Mouse (Mus musculus) heart, postnatal 14 days (tissue): ENCODE measurements at regions not wholly inside any gene's neighbourhood (a gene's known extent, or its start where the extent isn't known, plus 50 kb on each side); places are given as distances from the start of the nearest gene placed in this dataset.
"Not testable (repeated sequence)": the region's sequence is repeated elsewhere in the genome, so short reads cannot be mapped to it uniquely, and the experiment has no call there.

Experiments
- DNase-seq, 2 experiments: peaks; one replicate each; pipeline ENCODE4 v3.0.0; 2021 to 2022
- intact Hi-C: fragments of 180-260 bp; cut with DNase I; formaldehyde crosslinking; loops from one replicate; pipeline ENCODE4 v1.15.1; 2025

GRCm38 (mm10) chr8:103577147-103577546 lies 524.3 kb upstream of the Cdh5 start:
- DNase-seq: no peak
- intact Hi-C loops: no loop called here

- intact Hi-C loops: no loop called here
- no peak for DNase-seq
Observed at GRCm38 (mm10) chr8:103578006-103578405, 523.4 kb upstream of the Cdh5 start.

- DNase-seq: no peak
- intact Hi-C loops: no loop called here
Observed at GRCm38 (mm10) chr8:103608291-103608690, 493.1 kb upstream of the Cdh5 start.

GRCm38 (mm10) chr8:103623781-103624434 lies 477.5 kb upstream of the Cdh5 start:
- DNase-seq: no peak
- intact Hi-C loops: no loop called here

- intact Hi-C loops: no loop called here
- no peak for DNase-seq
Observed at GRCm38 (mm10) chr8:103625166-103625890, 476.1 kb upstream of the Cdh5 start.

GRCm38 (mm10) chr8:103626446-103626845 lies 475.0 kb upstream of the Cdh5 start:
- intact Hi-C loops: no loop called here

GRCm38 (mm10) chr8:103632543-103632942 lies 468.9 kb upstream of the Cdh5 start:
- DNase-seq: no peak
- intact Hi-C loops: no loop called here

More at GRCm38 (mm10) chr8:103626446-103626845, 475.0 kb upstream of the Cdh5 start:
- DNase-seq: no peak

- no peak for DNase-seq
- intact Hi-C loops: no loop called here
Observed at GRCm38 (mm10) chr8:103634951-103635350, 466.5 kb upstream of the Cdh5 start.

- intact Hi-C loops: no loop called here
- no peak for DNase-seq
Observed at GRCm38 (mm10) chr8:103643621-103644020, 457.8 kb upstream of the Cdh5 start.

GRCm38 (mm10) chr8:103644106-103644505 lies 457.3 kb upstream of the Cdh5 start:
- DNase-seq: peak; percentile 3 to 10

GRCm38 (mm10) chr8:103644845-103645244 lies 456.6 kb upstream of the Cdh5 start:
- intact Hi-C loops: no loop called here

More at GRCm38 (mm10) chr8:103644106-103644505, 457.3 kb upstream of the Cdh5 start:
- intact Hi-C loops: no loop called here

GRCm38 (mm10) chr8:103664796-103665195 lies 436.6 kb upstream of the Cdh5 start:
- DNase-seq: no peak
- intact Hi-C loops: no loop called here

More at GRCm38 (mm10) chr8:103644845-103645244, 456.6 kb upstream of the Cdh5 start:
- DNase-seq: no peak

- intact Hi-C loops, DNase-seq: not testable (repeated sequence)
Observed at GRCm38 (mm10) chr8:103686233-103686632, 415.2 kb upstream of the Cdh5 start.

GRCm38 (mm10) chr8:103690438-103690837 lies 411.0 kb upstream of the Cdh5 start:
- no peak for DNase-seq
- intact Hi-C loops: no loop called here

GRCm38 (mm10) chr8:103693531-103693930 lies 407.9 kb upstream of the Cdh5 start:
- no peak for DNase-seq
- intact Hi-C loops: no loop called here

- intact Hi-C loops: no loop called here
- no peak for DNase-seq
Observed at GRCm38 (mm10) chr8:103694331-103694891, 407.0 kb upstream of the Cdh5 start.

GRCm38 (mm10) chr8:103699016-103699520 lies 402.4 kb upstream of the Cdh5 start:
- intact Hi-C loops: no loop called here
- DNase-seq: no peak

GRCm38 (mm10) chr8:103702236-103702635 lies 399.2 kb upstream of the Cdh5 start:
- intact Hi-C loops: no loop called here

GRCm38 (mm10) chr8:103706084-103706483 lies 395.3 kb upstream of the Cdh5 start:
- DNase-seq: peak in 1 of 2 experiments; percentile 14
- intact Hi-C loops: no loop called here

More at GRCm38 (mm10) chr8:103702236-103702635, 399.2 kb upstream of the Cdh5 start:
- no peak for DNase-seq

- DNase-seq, intact Hi-C loops: not testable (repeated sequence)
Observed at GRCm38 (mm10) chr8:103710871-103711270, 390.6 kb upstream of the Cdh5 start.

GRCm38 (mm10) chr8:103717723-103718122 lies 383.7 kb upstream of the Cdh5 start:
- no peak for DNase-seq
- intact Hi-C loops: no loop called here
